Mouse (Mus musculus): ENCODE data around the gene Cep170.

Gene Cep170

DNA sequence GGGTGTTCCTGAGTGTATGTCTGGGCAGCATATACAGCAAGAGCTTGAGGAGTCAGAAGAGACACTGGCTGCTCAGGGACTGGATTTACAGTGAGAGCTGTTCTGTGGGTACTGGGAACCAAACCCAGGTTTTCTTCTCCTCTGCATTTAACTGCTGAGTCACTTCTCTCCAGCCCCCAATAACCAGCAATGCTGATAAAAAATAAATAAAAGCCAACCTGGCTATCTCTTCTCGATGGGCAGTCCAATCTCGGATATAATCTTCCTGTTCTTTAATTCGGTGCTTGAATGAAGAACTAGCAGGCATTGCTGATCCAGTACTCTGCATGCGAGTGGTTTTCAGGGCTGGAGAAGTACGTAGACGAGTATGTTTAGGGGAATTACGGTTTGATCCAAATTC, 64.2 kb downstream of the Cep170 start:
- no peak for DNase-seq (ENCODE audit: low spot score in 2 of 2)

DNA sequence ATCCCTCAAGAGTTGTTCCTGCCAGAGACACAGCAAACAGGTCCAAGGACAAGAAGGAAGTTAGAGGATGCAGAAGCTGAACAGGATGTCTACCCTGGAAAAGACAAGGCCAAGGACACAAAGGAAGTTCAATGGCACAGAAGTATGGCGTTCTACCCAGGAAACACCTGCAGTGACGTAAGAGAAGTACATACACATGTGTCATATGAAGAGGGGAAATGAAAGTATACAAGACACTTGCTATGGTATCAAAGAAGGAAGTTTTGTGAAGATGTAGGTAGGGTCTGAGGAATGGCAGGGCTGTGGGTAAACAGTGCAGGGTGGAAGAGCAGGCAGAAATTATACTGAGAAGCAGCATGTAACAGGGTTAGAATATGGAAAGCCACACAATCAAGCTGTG, 81.0 kb downstream of the Cep170 start:
- no peak for DNase-seq (ENCODE audit: low spot score in 2 of 2)

DNA sequence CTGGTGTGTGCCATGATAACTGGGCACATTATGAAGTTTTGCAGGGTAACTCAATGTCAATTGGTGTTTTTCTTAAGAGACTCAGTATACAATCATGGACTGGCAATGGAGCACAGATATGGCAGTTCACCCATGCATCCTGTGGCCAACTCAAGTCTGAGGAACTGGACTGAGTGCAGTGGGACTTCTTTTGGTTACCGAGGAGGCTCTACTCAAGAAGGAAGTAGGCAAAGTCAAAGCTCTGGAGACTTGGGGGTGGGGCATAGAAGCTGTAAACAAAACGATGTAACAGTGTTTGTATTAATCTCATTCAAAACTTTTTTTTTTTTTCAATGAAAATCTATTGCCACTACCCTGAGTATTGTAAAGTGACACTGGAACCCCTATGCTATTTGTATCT, 83.3 kb downstream of the Cep170 start:
- DNase-seq (ENCODE audit: low spot score in 2 of 2), result no peak

DNA sequence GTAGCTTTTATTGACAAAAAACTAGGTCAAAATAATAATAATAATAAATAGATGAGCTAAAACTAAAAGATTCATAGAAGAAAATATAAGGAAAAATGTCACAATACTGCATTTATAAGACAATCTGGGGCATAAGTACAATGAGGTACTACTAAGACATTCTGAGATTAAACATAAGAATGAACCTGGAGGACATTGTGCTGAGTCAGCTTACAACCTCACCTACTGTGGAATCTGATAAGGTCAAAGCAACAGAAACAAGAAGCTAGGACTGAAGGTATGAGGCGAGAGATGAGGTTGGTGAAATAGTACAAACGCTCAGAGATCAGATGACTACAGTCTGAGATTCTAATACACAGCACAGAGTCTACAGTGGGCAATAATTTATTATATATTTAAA, 86.5 kb downstream of the Cep170 start:
- no peak for DNase-seq (ENCODE audit: low spot score in 2 of 2)

DNA sequence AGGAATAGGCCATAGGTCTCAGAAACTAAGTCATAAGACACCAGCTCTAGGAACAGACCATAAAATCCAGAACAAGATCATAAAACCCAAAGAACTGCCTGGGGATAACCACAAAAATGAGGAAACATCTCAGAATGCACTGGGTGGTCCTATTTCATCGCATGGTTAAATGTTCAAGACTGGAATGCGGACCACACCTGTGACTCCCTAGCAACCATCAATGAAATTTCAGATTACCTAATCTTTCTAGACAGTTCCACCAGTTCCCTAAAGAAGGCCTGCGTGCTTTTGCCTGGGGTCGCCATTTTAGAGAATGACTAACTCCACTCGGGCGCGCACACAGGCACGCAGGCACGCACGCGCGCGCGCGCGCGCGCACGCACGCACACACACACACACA, 89.1 kb downstream of the Cep170 start:
- no peak for DNase-seq (ENCODE audit: low spot score in 2 of 2)

DNA sequence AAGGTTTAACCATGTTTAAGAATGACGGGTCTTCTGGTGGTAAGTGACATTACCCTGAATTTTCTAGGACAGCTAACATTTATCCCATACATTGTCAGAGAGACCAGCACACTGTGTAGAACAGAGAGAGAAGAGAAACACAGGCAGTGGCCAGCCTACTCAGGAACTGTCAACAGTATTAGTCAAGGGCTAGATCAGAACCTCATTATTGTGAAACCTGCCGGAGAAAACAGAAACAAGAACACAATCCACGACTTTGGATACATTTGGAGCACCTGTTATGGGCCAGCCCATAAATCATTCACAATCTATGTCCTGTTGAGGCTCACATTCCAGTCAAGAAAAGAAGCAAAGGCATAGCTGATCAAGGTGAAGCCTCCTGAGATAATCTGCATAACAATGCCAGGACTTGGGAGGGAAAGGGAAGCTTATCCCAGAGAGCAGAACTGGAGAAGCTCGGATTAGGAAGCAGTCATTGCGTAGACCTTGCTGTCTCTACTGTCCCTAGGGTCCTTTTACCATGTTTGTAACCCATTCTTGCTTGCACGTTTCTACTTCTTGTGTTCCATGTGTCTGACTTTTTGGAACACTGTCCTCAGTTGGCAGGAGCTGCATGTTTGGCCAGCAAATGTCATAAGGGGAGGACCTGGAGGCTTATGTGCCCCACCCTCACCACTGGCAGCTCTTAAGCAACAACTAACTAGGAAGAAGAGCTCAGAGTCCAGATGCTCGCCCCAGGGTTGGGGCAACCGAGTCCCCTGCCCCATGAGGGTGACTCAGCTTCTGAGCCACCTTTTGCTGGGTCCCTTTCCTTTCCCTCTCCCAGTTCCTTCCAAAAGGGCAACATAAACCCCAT, 89.8 kb downstream of the Cep170 start:
- no peak for DNase-seq (ENCODE audit: low spot score in 2 of 2)

DNA sequence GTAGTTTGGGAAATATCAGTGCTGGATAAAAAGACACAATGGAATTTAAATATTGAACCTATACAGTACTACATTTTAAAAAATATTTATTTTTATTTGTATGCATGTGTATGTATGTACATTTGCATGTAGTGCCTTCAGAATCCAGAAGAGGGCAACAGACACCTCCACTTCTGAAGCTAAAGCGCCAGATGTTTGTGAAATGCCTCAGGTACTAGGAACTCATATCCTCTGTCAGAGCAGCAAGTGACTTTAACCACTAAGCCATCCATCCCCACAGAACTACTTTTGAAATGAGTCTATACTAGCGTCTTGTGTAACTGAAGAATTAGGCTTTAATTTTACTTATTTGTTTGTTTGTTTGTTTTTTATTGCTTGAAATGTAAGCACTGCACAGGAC, 101.4 kb downstream of the Cep170 start:
- DNase-seq (ENCODE audit: low spot score in 2 of 2), result peak; percentile 24 to 31

DNA sequence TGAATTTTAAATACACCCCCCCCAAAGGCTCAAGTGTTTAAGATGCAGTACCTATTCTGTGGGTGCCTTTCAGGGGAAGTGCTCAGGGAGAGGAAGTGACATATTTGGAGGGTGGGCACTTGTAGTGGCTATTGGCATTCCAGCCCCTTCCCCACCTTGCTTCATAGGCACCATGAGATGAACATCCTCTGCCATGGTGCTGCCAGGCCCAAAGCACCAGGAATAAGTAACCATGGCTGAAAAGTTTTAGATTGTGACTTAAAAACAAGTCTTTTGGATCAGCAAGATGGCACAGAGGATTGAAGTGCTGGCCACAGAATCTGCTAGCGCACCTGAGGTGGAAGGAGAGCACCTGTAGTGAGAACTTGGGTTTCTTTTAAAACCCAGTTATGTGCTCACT, 113.6 kb downstream of the Cep170 start:
- DNase-seq (ENCODE audit: low spot score in 2 of 2), result no peak

DNA sequence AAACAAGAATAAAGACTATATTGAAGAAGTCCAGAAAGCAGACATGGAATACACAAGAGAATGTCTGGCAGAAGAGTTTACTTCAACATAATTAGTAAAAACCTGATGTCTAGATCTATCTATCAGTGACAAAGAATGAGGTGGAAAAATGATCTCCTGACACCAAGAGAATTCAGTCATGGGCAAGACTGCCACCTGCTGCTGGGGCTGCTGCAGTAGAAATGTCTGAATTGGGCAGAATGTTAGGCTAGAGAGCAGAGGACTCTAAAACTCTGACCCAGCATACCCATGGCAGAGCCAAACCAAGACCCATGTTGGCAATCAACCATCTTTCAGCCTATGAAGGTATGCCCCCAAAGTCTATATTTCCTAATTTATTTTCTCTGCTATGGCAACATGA, 114.1 kb downstream of the Cep170 start:
- peak; percentile 72 for DNase-seq (ENCODE audit: low spot score in 2 of 2)

DNA sequence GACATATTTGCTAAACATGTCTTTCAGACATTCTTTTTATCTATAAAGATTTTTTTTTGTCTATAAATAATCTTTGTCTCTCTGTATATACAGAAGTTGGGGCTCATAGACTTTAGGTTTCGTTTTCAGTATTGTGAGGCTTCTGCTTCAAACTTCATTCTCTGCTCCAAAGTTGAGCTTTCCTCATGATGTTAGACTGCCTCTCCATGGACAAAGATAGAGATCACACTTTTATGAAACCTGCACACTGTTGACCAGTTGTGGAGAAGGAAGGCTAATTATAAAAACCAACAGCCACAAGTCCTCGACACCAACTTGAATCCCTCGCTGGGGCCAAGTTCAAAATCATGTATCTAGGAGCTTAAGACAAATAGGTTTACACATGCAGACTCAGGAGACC, 115.2 kb downstream of the Cep170 start:
- peak; percentile 3 to 9 for DNase-seq (ENCODE audit: low spot score in 2 of 2)

DNA sequence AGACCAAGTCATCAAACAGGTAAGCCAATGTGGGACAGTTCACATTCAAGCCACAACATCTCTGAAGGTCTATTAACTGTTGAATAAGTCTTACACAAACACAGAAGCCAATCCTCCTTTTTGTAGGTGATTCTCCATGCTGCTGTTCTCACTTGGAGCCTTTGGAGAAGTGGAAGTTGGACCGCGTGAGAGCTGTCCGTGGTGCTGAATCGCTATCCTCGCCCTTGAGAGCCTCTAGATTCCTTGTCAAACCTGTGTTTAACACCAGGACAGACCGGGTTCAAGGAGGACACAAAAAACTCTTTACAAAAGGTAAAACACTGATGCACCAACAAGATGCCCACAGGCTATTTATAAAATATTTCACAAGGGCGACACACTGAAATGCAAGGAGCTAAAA, 116.8 kb downstream of the Cep170 start:
- peak in 1 of 2 experiments; percentile 9 for DNase-seq (ENCODE audit: low spot score in 2 of 2)

DNA sequence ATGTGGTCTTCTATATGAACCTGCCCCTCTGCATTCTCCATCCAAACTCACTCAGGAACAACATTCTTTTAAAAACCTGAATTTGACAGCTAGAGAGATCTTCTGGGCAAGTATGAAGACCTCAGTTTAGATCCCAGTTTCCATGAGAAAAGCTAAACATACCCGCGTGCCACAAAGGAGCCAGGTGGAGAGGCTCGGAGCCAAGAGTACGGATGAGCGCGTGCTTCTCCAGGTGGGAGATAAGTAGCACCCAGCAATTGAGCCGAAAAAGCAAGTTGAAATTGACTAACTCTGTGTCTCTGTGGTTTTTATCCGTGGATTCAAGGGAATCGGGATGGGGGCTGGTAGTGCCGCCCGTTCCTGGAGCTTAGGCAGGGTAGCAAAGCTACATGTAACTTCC, 122.8 kb downstream of the Cep170 start:
- DNase-seq (ENCODE audit: low spot score in 2 of 2), result no peak

DNA sequence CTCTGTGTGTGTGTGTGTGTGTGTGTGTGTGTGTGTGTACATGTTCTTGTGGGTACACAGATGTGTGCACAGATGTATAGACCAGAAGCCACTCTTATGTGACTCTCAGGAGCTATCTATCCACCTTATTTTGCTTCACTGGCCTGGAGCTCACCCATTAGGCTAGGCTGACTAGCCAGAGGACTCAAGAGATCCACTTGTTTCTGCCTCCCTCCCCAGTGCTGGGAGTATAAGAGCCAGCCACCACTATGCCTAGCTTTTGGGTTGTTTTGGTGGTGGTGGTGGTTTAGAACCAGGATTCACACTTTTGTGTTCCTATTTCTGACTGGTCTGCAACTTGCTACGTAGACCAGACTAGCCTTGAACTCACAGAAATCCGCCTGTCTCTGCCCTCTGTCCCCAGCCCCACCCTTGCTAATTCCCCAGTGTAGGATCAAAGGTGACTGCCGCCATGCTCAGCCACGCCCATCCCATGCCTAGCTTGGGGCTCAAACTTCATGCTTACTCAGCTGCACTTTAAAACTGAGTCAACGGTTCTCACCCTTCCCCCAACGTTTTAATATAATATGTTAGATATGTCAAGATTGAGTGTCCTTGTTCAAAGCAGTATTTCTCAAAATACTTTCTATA, 125.5 kb downstream of the Cep170 start:
- DNase-seq (ENCODE audit: low spot score in 2 of 2), result no peak

All from right cerebral cortex, adult 2 months (tissue).